32 mouse cellular contexts compared by ENCODE assay signal in the genomic region with DNA sequence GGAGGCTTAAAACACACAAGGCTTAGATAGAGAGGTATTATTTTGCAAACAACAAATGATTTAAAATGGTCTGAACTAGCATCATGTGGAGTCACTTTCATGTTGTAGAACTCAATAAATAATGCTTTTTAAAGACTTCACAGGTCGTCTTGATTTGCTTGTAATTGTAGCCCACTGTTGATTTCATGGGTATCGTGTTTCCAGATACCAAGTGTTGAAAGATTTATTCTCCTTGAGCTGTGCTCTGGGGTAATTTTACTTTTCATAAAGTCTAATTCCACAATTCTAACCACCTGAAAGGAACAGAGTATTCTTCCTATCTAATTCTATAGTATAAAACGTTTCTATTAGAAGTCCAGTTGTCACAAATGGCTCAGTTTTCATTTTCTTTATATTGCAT.
"Had no signal": no experiment of that assay in that cellular context is flagged by ENCODE, and none has a peak within 500 bp of the region (broad histone marks: within the 10 kb centered on the region; RNA-seq: fewer than 3 reads in every experiment).

No protein-coding gene starts in this region.

- H3K9ac ChIP-seq: limb, embryonic 12.5 days; limb, embryonic 13.5 days; limb, embryonic 15.5 days; liver, embryonic 12.5 days; liver, embryonic 13.5 days; liver, embryonic 14.5 days; liver, embryonic 15.5 days; liver, postnatal 0 days; lung, embryonic 14.5 days; lung, embryonic 15.5 days; midbrain, embryonic 12.5 days; midbrain, embryonic 13.5 days; midbrain, embryonic 15.5 days; neural tube, embryonic 12.5 days; neural tube, embryonic 13.5 days had no signal

- H3K4me1 ChIP-seq: limb, embryonic 12.5 days; limb, embryonic 13.5 days; limb, embryonic 15.5 days; liver, embryonic 12.5 days; liver, embryonic 13.5 days; liver, embryonic 15.5 days; lung, embryonic 15.5 days; megakaryocyte, embryonic 14.5 days; midbrain, embryonic 13.5 days; midbrain, embryonic 15.5 days; neural tube, embryonic 12.5 days; neural tube, embryonic 13.5 days had no signal

- H3K4me2 ChIP-seq: limb, embryonic 12.5 days; limb, embryonic 13.5 days; limb, embryonic 15.5 days; liver, embryonic 11.5 days; liver, embryonic 12.5 days; liver, embryonic 13.5 days; liver, embryonic 15.5 days; lung, embryonic 14.5 days; lung, embryonic 15.5 days; midbrain, embryonic 11.5 days; midbrain, embryonic 12.5 days; midbrain, embryonic 13.5 days; midbrain, embryonic 15.5 days; neural tube, embryonic 12.5 days; neural tube, embryonic 13.5 days had no signal

- DNase-seq: left cerebral cortex, postnatal 4 days; liver; liver, embryonic 13.5 days; liver, postnatal 0 days; lung, adult 18-20 months; lung, adult 2 months; lung, embryonic 14.5 days; lung, postnatal 10 days; lung, postnatal 14 days; lung, postnatal 36 days; lung, postnatal 4 days had no signal

- ATAC-seq: liver, embryonic 12.5 days; liver, postnatal 0 days; lung, postnatal 0 days; midbrain, embryonic 13.5 days; midbrain, embryonic 15.5 days; midbrain, embryonic 16.5 days had no signal

- H3K27me3 ChIP-seq: liver, embryonic 12.5 days; liver, embryonic 13.5 days; liver, embryonic 15.5 days; lung, embryonic 15.5 days; megakaryocyte, embryonic 14.5 days; midbrain, embryonic 12.5 days; midbrain, embryonic 15.5 days; neural tube, embryonic 12.5 days; neural tube, embryonic 13.5 days had no signal

- H3K36me3 ChIP-seq: limb, embryonic 10.5 days; limb, embryonic 12.5 days; limb, embryonic 13.5 days; limb, embryonic 15.5 days; liver, embryonic 12.5 days; liver, embryonic 13.5 days; liver, embryonic 15.5 days; lung, embryonic 15.5 days; midbrain, embryonic 10.5 days; midbrain, embryonic 12.5 days; midbrain, embryonic 13.5 days; midbrain, embryonic 15.5 days; neural tube, embryonic 12.5 days; neural tube, embryonic 13.5 days had no signal

- H3K9me3 ChIP-seq: limb, embryonic 10.5 days; limb, embryonic 12.5 days; limb, embryonic 13.5 days; limb, embryonic 15.5 days; liver, embryonic 12.5 days; liver, embryonic 13.5 days; liver, embryonic 15.5 days; lung, embryonic 15.5 days; midbrain, embryonic 10.5 days; midbrain, embryonic 12.5 days; midbrain, embryonic 13.5 days; midbrain, embryonic 15.5 days; neural tube, embryonic 12.5 days; neural tube, embryonic 13.5 days had no signal

- H3K4me3 ChIP-seq: limb, embryonic 10.5 days; limb, embryonic 12.5 days; limb, embryonic 13.5 days; limb, embryonic 15.5 days; liver, embryonic 12.5 days; liver, embryonic 13.5 days; liver, embryonic 15.5 days; lung, embryonic 15.5 days; megakaryocyte, embryonic 14.5 days; midbrain, embryonic 10.5 days; midbrain, embryonic 12.5 days; midbrain, embryonic 13.5 days; midbrain, embryonic 15.5 days; myocyte; neural tube, embryonic 12.5 days; neural tube, embryonic 13.5 days had no signal

- H3K27ac ChIP-seq: limb, embryonic 10.5 days; limb, embryonic 12.5 days; limb, embryonic 13.5 days; limb, embryonic 15.5 days; liver, embryonic 12.5 days; liver, embryonic 13.5 days; liver, embryonic 14.5 days; liver, embryonic 15.5 days; lung, embryonic 15.5 days; macrophage; midbrain, embryonic 10.5 days; midbrain, embryonic 12.5 days; midbrain, embryonic 13.5 days; midbrain, embryonic 15.5 days; neural tube, embryonic 12.5 days; neural tube, embryonic 13.5 days had no signal
